Mouse (Mus musculus) spleen, adult 2 months (tissue): ENCODE measurements at regions not wholly inside any gene's neighbourhood (a gene's known extent, or its start where the extent isn't known, plus 50 kb on each side); places are given as distances from the start of the nearest gene placed in this dataset.
"Not testable (repeated sequence)": the region's sequence is repeated elsewhere in the genome, so short reads cannot be mapped to it uniquely, and the experiment has no call there.

Source experiments
- DNase-seq, 2 experiments: peaks; one replicate each; pipeline versions ENCODE4 v3.0.0 to v3.0.0-alpha.2; 2012 to 2021; ENCODE audit warnings: low spot score in 2 of 2, low read depth in 1 of 2
- H3K27ac ChIP-seq: fragments of 200-500 bp; 2 replicates; pipeline ENCODE4 v1.5.1; 2012; ENCODE audit warnings: low read length, inconsistent platforms; ENCODE audit not compliant: insufficient read depth
- H3K27me3 ChIP-seq: fragments of 200-500 bp; 2 replicates; pipeline ENCODE4 v1.6.1; 2012; ENCODE audit warnings: mild to moderate bottlenecking, moderate library complexity, low read length, inconsistent platforms; ENCODE audit not compliant: control insufficient read depth, insufficient read depth
- H3K36me3 ChIP-seq: fragments of 200-500 bp; 2 replicates; pipeline ENCODE4 v1.6.1; 2012; ENCODE audit warnings: mild to moderate bottlenecking, low read length, inconsistent platforms; ENCODE audit not compliant: control insufficient read depth, insufficient read depth
- H3K4me1 ChIP-seq: fragments of 200-500 bp; 2 replicates; pipeline ENCODE4 v1.6.1; 2011; ENCODE audit warnings: inconsistent platforms; ENCODE audit not compliant: control insufficient read depth, insufficient read depth, insufficient read length
- H3K4me3 ChIP-seq: fragments of 200-500 bp; 2 replicates; pipeline ENCODE4 v1.5.1; 2011; ENCODE audit warnings: mild to moderate bottlenecking, inconsistent platforms; ENCODE audit not compliant: insufficient read depth, insufficient read length; ENCODE audit errors: extremely low read depth
- CTCF ChIP-seq: fragments of 200-500 bp; IDR thresholded peaks from 2 replicates; pipeline ENCODE4 v1.5.1; 2011; ENCODE audit warnings: mild to moderate bottlenecking, inconsistent platforms; ENCODE audit not compliant: insufficient read depth, insufficient read length, insufficient replicate concordance; ENCODE audit errors: extremely low read depth
- POLR2A ChIP-seq: fragments of 200-500 bp; IDR thresholded peaks from 2 replicates; pipeline ENCODE4 v1.6.1; 2011; ENCODE audit warnings: low read depth, low read length, inconsistent platforms
- WGBS: fragments of 180-500 bp; shearing (Covaris S2); methylation state at CpG from one replicate; pipeline ENCODE4 v1.1.7; 2018; 5-methylcytosine and 5-hydroxymethylcytosine counted together

DNA sequence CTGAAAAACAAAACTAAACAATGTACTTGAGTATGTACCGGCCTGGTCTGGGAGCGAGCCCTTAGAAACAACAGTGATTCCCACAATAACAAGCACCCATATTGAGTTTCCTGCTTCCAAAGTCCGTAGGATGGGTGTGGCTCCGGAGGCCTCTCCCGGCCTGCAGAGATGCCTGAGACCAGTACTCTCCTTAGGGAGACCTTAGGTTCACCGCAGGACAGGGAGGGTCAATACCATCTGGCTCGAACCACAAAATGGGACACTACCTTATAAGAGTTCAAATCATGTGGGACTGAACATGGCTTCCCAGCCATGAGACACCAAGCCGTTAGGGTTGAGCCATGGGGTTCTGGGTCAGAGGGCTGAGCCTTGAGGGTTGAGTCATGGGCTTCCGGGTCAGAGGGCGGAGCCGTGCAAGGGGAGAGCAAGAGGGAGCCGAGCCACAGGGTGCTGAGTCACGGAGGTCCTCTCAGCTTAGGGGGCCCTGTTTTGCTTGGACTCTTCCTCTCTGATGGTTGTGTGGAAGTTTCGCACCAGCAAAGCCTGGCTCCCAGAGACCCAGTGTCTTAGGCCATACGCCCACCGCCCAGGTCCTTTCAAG lies 201.8 kb downstream of the Tcp10c start:
- DNase-seq: not testable (repeated sequence)
- 88% methylated on average over 16 of the region's 16 CpGs for WGBS

DNA sequence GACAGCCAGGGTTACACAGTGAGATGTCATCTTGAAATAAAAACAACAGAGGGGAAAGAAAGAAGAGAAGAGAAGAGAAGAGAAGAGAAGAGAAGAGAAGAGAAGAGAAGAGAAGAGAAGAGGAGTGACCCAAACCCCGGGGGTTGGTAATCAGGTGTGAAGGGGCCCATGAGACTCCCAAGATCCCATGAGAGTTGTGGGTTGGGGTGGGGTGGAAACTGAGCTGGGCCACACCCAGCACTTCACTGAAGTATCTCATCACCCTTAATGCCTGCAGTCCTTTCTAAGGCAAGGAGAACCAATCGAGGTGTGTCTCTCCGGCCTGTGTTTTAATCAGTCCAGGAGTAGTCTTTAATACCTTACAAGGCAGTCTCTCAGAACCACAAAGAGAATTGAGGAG lies 201.5 kb upstream of the Afdn start:
- H3K4me1 ChIP-seq: no peaks in the 10 kb centered on the region; the same call in 1 of the 2 replicates
- 68% methylated on average over 3 of the region's 3 CpGs for WGBS
- no peak for TF ChIP-seq CTCF
- TF ChIP-seq POLR2A: no peak

More for the DNA sequence above, 201.8 kb downstream of the Tcp10c start:
- H3K27ac ChIP-seq, H3K4me1 ChIP-seq, H3K4me3 ChIP-seq, H3K27me3 ChIP-seq, H3K36me3 ChIP-seq: not testable (repeated sequence)

DNA sequence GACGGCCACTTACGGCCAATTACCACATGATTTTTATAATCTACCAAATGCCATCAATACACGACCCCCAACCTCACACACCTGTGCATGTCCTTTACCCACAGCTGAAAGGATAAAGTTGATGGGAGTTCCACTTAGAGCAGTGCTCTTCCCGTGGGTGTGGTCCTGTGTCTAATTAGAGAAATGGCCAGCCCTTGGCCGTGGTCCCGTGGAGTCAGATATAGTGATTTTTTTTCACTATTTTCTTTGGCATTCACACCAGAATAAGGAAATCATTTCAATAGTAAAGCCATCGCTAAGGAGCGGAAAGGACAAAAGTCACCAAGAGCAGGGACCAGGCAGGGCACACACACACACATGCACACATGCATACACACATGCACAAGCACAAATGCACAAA lies 199.0 kb upstream of the Afdn start:
- WGBS: 80% methylated on average over 8 of the region's 8 CpGs
- Histone ChIP-seq H3K27me3 (no peaks in the 10 kb centered on the region), H3K4me1 (no peaks in the 10 kb centered on the region; the same call in 1 of the 2 replicates), H3K27ac (no peak overlapping the region), H3K4me3 (no peak overlapping the region), H3K36me3 (no peaks in the 10 kb centered on the region)
- DNase-seq: no peak
- TF ChIP-seq POLR2A (no peak), CTCF (no peak)

More for the DNA sequence above, 201.5 kb upstream of the Afdn start:
- peak in 1 of 2 experiments; percentile 46 for DNase-seq
- H3K27ac ChIP-seq: no peak overlapping the region
- H3K4me3 ChIP-seq: no peak overlapping the region
- H3K27me3 ChIP-seq: no peaks in the 10 kb centered on the region
- no peaks in the 10 kb centered on the region for H3K36me3 ChIP-seq

DNA sequence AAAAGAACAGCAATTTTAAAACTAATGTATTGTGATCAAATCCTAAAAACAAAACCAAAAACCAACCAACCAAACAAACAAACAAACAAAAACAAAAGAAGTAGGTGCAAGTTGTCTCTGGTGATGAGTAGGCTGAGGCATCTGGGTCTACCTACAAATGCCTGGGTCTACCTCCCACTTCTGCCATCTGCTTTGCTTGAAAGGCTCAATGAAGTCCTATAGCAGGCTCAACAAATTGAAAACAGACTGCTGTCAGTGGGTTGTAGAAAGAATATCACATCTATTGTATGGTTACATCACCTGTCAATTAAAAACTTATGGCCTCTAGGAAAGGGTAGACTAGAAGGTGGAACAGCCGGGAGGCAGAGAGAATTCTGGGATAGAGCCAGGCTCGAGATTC lies 197.4 kb upstream of the Afdn start:
- no peak for DNase-seq
- Histone ChIP-seq H3K4me3 (no peak overlapping the region), H3K36me3 (no peaks in the 10 kb centered on the region), H3K27me3 (no peaks in the 10 kb centered on the region), H3K27ac (no peak overlapping the region), H3K4me1 (no peaks in the 10 kb centered on the region; the same call in 1 of the 2 replicates)
- 84% methylated on average over 2 of the region's 2 CpGs for WGBS
- TF ChIP-seq CTCF (no peak), POLR2A (no peak)

DNA sequence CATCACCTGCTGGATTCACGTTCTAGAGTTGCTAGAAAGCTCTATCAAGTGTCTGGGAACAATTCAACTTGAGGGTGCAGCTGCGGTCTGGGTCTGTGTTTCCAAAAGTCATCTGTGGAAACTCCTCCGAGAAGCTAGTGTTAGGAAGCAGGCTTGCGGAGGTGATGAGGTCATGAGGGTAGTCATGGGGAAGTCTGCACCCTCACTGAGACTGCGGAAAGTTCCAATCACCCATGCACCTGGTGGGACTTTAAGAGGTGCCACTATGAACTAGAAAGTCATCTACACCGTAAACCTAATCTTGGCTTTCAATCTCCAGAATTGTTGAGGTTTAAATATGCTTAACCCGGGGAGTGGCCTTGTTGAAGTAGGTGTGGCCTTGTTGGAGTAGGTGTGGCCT lies 195.5 kb upstream of the Afdn start:
- DNase-seq: no peak
- Histone ChIP-seq H3K4me1 (no peaks in the 10 kb centered on the region), H3K4me3 (no peak overlapping the region), H3K36me3 (no peaks in the 10 kb centered on the region), H3K27ac (no peak overlapping the region), H3K27me3 (no peaks in the 10 kb centered on the region)
- no peak for TF ChIP-seq CTCF
- TF ChIP-seq POLR2A: no peak
- 84% methylated on average over 7 of the region's 7 CpGs for WGBS

DNA sequence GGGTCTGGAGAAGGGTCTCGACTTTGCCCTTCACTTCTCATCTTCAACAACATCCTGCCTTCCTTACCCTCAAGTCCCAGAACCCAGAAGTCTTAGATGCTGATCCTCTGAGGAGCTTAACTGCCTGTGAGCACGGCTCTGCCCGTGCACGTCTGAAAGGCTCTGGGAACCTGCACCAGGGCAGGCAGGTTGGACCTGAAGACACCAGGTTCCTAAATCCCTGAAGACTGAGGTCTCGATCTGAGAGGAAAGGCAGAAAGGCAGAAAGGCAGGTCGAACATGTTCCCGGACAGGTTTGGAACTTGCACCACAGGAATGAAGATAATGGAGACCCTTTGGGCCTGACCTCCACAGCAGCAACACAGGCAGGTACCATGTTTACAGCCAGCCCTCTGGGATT lies 193.7 kb upstream of the Afdn start:
- Histone ChIP-seq H3K27ac (no peak overlapping the region), H3K27me3 (no peaks in the 10 kb centered on the region), H3K36me3 (no peaks in the 10 kb centered on the region), H3K4me1 (no peaks in the 10 kb centered on the region), H3K4me3 (no peak overlapping the region)
- DNase-seq: no peak
- TF ChIP-seq POLR2A: no peak
- TF ChIP-seq CTCF: no peak
- 89% methylated on average over 7 of the region's 7 CpGs for WGBS

DNA sequence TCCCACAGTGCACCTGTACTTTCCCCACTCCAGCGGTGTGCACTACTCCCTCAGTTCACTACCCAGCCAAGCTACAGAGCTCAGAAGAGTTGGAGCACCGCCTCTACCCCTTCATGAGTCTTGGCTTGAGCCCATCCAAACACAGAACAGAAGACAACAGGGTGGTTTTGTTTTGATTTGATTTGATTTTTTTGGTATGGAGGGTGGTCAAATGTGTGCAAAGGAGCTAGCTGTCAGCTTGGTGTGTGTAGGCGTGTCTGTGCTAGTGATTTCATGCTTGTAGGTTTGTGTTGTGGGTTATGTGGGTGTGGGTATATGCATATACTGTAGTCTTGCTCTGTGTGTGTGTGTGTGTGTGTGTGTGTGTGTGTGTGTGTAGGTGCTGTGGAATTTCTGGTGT lies 193.2 kb upstream of the Afdn start:
- no peaks in the 10 kb centered on the region for H3K36me3 ChIP-seq
- H3K4me1 ChIP-seq: peaks cover 3% of the 10 kb centered on the region; the same call in 1 of the 2 replicates
- no peak overlapping the region for H3K27ac ChIP-seq
- no peak for DNase-seq
- WGBS: 81% methylated on average over 3 of the region's 3 CpGs
- no peaks in the 10 kb centered on the region for H3K27me3 ChIP-seq
- H3K4me3 ChIP-seq: no peak overlapping the region
- no peak for TF ChIP-seq POLR2A
- no peak for TF ChIP-seq CTCF
